Mouse (Mus musculus): ENCODE data around the gene Ubtf. TPM values are rescaled to one million over a fixed set of nuclear protein-coding genes. Genes with fewer than 3 reads are reported as not detected.

Gene Ubtf
- polyA plus RNA-seq, 1 experiment, result 8.9 TPM

- H3K4me1 ChIP-seq (ENCODE audit: control insufficient read depth, insufficient read depth, low read length), result peaks cover 2% of the 10 kb centered on the region; the same call in 1 of the 2 replicates
- TF ChIP-seq POLR2A (IDR thresholded peaks at IDR 0.05; ENCODE audit: control insufficient read depth, low read depth, low read length), result no peak
- no peak for TF ChIP-seq CTCF (IDR thresholded peaks at IDR 0.05; ENCODE audit: control insufficient read depth, insufficient read depth, insufficient replicate concordance, low read depth, low read length)
- no peaks in the 10 kb centered on the region for H3K27me3 ChIP-seq (ENCODE audit: control insufficient read depth, insufficient read depth, low read length)
- no peak overlapping the region for H3K27ac ChIP-seq (ENCODE audit: control insufficient read depth, insufficient read depth, low read depth, low read length)
- no peaks in the 10 kb centered on the region for H3K36me3 ChIP-seq (ENCODE audit: control insufficient read depth, insufficient read depth, low read length)
- no peak overlapping the region for H3K4me3 ChIP-seq (ENCODE audit: control insufficient read depth, low read depth, low read length)
Observed at GRCm38 (mm10) chr11:102336191-102336590, 16.6 kb upstream of the Ubtf start.

GRCm38 (mm10) chr11:102334973-102335700, 15.6 kb upstream of the Ubtf start:
- Histone ChIP-seq H3K4me3 (ENCODE audit: control insufficient read depth, low read depth, low read length) (no peak overlapping the region), H3K36me3 (ENCODE audit: control insufficient read depth, insufficient read depth, low read length) (no peaks in the 10 kb centered on the region), H3K4me1 (ENCODE audit: control insufficient read depth, insufficient read depth, low read length) (peaks cover 2% of the 10 kb centered on the region; the same call in 1 of the 2 replicates), H3K27ac (ENCODE audit: control insufficient read depth, insufficient read depth, low read depth, low read length) (no peak overlapping the region), H3K27me3 (ENCODE audit: control insufficient read depth, insufficient read depth, low read length) (no peaks in the 10 kb centered on the region)
- TF ChIP-seq POLR2A (IDR thresholded peaks at IDR 0.05; ENCODE audit: control insufficient read depth, low read depth, low read length), result no peak

DNA sequence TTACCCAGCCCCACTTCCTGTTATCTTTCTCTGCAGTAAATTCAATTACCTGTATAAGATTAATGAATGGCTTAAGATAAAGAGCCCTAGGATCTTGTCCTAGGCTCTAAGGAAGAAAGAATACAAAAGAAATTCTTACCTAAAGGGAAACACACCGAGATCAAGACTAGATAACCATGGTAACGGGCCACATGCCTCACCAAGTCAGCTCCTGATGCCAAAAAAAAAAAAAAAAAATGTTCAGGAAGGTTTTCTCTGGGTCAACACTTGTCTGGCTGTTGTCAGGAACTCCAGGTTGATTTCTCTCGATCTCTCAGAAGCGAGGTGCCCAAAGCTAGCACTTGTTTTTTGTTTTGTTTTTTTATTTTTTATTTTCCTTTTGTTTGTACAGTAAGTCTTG, 14.5 kb upstream of the Ubtf start:
- Histone ChIP-seq H3K36me3 (ENCODE audit: control insufficient read depth, insufficient read depth, low read length) (no peaks in the 10 kb centered on the region), H3K4me1 (ENCODE audit: control insufficient read depth, insufficient read depth, low read length) (peaks cover 2% of the 10 kb centered on the region; the same call in 1 of the 2 replicates), H3K27me3 (ENCODE audit: control insufficient read depth, insufficient read depth, low read length) (no peaks in the 10 kb centered on the region), H3K27ac (ENCODE audit: control insufficient read depth, insufficient read depth, low read depth, low read length) (no peak overlapping the region), H3K4me3 (ENCODE audit: control insufficient read depth, low read depth, low read length) (no peak overlapping the region)
- no peak for TF ChIP-seq CTCF (IDR thresholded peaks at IDR 0.05; ENCODE audit: control insufficient read depth, insufficient read depth, insufficient replicate concordance, low read depth, low read length)
- TF ChIP-seq POLR2A (IDR thresholded peaks at IDR 0.05; ENCODE audit: control insufficient read depth, low read depth, low read length), result no peak

DNA sequence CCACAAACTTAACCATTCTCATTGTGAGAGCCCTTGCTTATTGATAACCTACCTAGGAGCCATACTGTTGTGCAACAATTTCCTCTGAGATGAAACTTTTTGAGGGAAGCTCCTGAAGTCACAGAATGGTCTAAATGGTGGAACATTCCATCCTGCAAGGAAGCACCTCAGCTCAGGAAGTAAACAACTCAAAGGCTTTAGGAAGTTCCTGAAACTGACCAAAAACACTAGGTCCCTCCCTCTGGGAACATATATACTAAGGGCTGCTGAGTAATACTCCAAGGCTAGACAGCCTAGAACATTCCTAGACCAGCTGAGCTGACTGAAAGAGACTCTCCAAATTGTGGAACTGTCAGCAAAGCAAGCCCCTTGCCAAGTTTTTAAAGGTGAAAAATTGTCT, 13.5 kb upstream of the Ubtf start:
- H3K36me3 ChIP-seq (ENCODE audit: control insufficient read depth, insufficient read depth, low read length), result no peaks in the 10 kb centered on the region
- no peak overlapping the region for H3K27ac ChIP-seq (ENCODE audit: control insufficient read depth, insufficient read depth, low read depth, low read length)
- H3K27me3 ChIP-seq (ENCODE audit: control insufficient read depth, insufficient read depth, low read length), result no peaks in the 10 kb centered on the region
- no peak overlapping the region for H3K4me3 ChIP-seq (ENCODE audit: control insufficient read depth, low read depth, low read length)
- no peak for TF ChIP-seq CTCF (IDR thresholded peaks at IDR 0.05; ENCODE audit: control insufficient read depth, insufficient read depth, insufficient replicate concordance, low read depth, low read length)
- no peak for TF ChIP-seq POLR2A (IDR thresholded peaks at IDR 0.05; ENCODE audit: control insufficient read depth, low read depth, low read length)
- peaks cover 2% of the 10 kb centered on the region; the same call in 1 of the 2 replicates for H3K4me1 ChIP-seq (ENCODE audit: control insufficient read depth, insufficient read depth, low read length)

DNA sequence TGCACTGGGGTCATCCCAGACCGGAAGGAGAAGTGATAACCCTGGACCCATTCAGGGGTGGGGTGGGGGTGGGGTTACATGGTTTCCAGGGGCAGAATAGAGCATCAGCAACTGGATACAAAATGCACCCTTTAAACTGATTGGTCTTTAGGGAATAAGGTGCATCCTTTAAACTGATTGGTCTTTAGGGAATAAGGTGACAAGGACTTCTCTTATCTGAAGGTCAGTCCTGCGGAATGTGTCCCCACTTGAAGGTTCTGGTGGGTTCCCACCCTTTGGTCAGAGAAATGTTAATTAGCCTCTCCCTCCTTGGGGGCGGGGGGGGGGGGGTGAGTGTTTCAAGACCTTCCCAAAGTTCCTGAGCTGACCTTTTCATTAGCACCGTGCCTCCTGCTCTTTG, 12.3 kb upstream of the Ubtf start:
- no peak overlapping the region for H3K27ac ChIP-seq (ENCODE audit: control insufficient read depth, insufficient read depth, low read depth, low read length)
- no peak overlapping the region for H3K4me3 ChIP-seq (ENCODE audit: control insufficient read depth, low read depth, low read length)
- no peaks in the 10 kb centered on the region for H3K36me3 ChIP-seq (ENCODE audit: control insufficient read depth, insufficient read depth, low read length)
- TF ChIP-seq POLR2A (IDR thresholded peaks at IDR 0.05; ENCODE audit: control insufficient read depth, low read depth, low read length) (no peak), CTCF (IDR thresholded peaks at IDR 0.05; ENCODE audit: control insufficient read depth, insufficient read depth, insufficient replicate concordance, low read depth, low read length) (no peak)
- peaks cover 2% of the 10 kb centered on the region; the same call in 1 of the 2 replicates for H3K4me1 ChIP-seq (ENCODE audit: control insufficient read depth, insufficient read depth, low read length)
- no peaks in the 10 kb centered on the region for H3K27me3 ChIP-seq (ENCODE audit: control insufficient read depth, insufficient read depth, low read length)

DNA sequence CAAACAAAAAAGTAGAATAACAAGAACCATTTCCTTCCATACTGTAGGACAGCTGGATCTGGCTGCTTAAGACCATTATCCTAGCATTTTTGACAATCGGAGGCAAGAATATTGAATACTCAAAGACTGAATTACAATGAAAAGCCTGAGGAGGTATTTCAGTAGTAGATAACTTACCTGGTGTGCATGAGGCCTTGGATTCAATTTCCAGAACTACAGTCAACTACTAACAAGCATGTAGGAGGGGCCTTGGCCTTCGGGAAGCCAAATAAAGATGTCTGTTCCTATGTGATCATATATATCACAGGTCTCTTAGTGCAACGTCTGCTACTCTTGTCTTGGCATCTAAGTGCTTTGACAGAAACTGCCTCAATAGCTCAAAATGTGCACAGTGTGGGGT, 10.5 kb upstream of the Ubtf start:
- Histone ChIP-seq H3K36me3 (ENCODE audit: control insufficient read depth, insufficient read depth, low read length) (no peaks in the 10 kb centered on the region), H3K27ac (ENCODE audit: control insufficient read depth, insufficient read depth, low read depth, low read length) (no peak overlapping the region), H3K4me1 (ENCODE audit: control insufficient read depth, insufficient read depth, low read length) (peaks cover under 1% of the 10 kb centered on the region; the same call in 1 of the 2 replicates), H3K27me3 (ENCODE audit: control insufficient read depth, insufficient read depth, low read length) (no peaks in the 10 kb centered on the region), H3K4me3 (ENCODE audit: control insufficient read depth, low read depth, low read length) (no peak overlapping the region)
- TF ChIP-seq POLR2A (IDR thresholded peaks at IDR 0.05; ENCODE audit: control insufficient read depth, low read depth, low read length) (no peak), CTCF (IDR thresholded peaks at IDR 0.05; ENCODE audit: control insufficient read depth, insufficient read depth, insufficient replicate concordance, low read depth, low read length) (no peak)

- Histone ChIP-seq H3K4me1 (ENCODE audit: control insufficient read depth, insufficient read depth, low read length) (no peaks in the 10 kb centered on the region), H3K36me3 (ENCODE audit: control insufficient read depth, insufficient read depth, low read length) (no peaks in the 10 kb centered on the region), H3K27me3 (ENCODE audit: control insufficient read depth, insufficient read depth, low read length) (no peaks in the 10 kb centered on the region), H3K27ac (ENCODE audit: control insufficient read depth, insufficient read depth, low read depth, low read length) (no peak overlapping the region), H3K4me3 (ENCODE audit: control insufficient read depth, low read depth, low read length) (no peak overlapping the region)
- TF ChIP-seq CTCF (IDR thresholded peaks at IDR 0.05; ENCODE audit: control insufficient read depth, insufficient read depth, insufficient replicate concordance, low read depth, low read length) (no peak), POLR2A (IDR thresholded peaks at IDR 0.05; ENCODE audit: control insufficient read depth, low read depth, low read length) (no peak)
Observed at GRCm38 (mm10) chr11:102329518-102329917, 10.0 kb upstream of the Ubtf start.
